Mouse (Mus musculus): ENCODE measurements around the gene Rfng. TPM values are rescaled to one million over a fixed set of nuclear protein-coding genes. Genes with fewer than 3 reads are reported as not detected.
A peak's percentile ranks its signal among the peaks of the same experiment; 100 is the strongest.
"Not testable (repeated sequence)": the region's sequence is repeated elsewhere in the genome, so short reads cannot be mapped to it uniquely, and the experiment has no call there.

The Rfng gene
- total RNA-seq, 2 experiments from 2014 or later: 66.1 to 68.6 TPM

DNA sequence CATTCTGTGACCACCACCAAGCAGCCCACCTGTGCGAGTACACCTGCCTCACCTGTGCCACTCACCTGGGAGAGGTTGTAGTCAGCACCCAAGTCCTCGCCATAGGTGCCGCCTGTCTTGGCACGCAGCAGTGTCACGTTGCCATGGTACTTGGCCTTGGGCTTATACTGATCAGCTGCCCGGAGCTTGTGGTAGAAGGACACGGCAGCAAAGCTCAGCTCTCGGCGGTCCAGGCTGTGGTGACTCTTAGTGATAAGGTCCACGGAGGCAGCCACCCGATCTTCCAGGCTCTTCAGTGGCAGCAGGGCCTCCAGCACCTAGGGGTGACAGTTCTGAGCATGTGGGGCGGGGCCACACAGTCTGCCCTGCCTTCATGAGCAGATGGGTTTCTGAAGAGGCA is 24.0 kb upstream of the Rfng start:
- no peak for DNase-seq

DNA sequence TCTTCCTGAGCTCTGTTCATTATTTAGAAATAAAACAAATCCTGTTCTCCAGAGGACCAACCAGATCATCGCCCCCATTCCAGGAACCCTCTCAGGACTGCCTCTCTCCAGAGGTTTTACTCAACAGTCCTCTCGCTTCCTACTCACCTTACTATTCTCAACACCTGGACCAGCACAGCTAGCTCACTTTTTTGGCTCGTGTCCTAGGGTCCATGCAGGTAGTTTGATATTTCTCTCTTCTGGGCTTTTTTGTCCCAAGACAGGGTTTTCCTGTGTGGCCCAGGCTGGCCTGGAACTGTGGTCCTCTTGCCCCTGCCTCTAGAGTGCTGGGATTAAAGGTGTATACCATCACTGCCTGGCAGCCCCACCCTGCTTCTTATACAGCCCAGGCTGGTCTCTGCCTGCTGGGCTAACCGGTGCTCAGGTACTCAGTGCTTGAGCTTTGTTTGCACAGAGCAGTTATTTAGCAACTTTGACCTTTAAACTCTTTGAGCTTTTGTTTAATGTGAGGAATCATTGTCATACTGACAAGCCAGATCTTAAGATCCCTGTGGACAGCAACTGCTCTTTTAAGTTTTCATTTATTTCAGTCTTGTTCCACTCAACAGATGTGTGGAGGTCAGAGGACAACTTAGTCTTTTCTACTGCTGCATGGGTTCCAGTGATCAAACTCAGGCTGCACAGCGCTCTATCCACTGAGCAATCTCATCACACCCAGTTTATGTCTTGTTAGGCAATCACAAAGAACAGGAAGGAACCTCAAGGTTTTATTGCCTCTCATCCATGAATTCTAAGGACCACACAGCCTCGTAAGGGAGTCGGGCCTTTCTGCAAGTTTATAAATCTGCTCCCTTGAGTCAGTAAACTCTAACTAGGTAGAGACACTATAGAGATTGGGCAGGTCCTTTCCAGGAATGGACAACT is 21.6 kb upstream of the Rfng start:
- no peak for DNase-seq

GRCm38 (mm10) chr11:120804769-120805168 is 20.8 kb upstream of the Rfng start:
- DNase-seq: no peak

DNA sequence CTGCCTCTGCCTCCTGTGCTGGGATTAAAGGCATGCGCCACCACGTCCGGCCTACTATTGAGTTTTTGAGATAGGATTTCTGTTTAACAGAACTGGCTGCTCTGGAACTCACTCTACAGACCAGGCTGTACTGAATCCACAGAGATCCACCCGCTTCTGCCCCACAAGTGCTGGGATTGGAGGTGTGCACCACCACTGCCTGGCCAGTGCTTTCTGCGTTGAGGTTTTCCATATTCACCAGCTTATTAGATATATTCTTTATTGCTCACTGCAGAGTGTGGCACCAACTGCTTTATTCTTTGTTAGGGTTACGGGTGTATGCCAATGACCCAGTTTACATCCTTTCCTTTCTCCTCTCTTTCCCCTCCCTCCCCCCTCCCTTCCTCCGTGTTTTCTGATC is 20.3 kb upstream of the Rfng start:
- no peak for DNase-seq

DNA sequence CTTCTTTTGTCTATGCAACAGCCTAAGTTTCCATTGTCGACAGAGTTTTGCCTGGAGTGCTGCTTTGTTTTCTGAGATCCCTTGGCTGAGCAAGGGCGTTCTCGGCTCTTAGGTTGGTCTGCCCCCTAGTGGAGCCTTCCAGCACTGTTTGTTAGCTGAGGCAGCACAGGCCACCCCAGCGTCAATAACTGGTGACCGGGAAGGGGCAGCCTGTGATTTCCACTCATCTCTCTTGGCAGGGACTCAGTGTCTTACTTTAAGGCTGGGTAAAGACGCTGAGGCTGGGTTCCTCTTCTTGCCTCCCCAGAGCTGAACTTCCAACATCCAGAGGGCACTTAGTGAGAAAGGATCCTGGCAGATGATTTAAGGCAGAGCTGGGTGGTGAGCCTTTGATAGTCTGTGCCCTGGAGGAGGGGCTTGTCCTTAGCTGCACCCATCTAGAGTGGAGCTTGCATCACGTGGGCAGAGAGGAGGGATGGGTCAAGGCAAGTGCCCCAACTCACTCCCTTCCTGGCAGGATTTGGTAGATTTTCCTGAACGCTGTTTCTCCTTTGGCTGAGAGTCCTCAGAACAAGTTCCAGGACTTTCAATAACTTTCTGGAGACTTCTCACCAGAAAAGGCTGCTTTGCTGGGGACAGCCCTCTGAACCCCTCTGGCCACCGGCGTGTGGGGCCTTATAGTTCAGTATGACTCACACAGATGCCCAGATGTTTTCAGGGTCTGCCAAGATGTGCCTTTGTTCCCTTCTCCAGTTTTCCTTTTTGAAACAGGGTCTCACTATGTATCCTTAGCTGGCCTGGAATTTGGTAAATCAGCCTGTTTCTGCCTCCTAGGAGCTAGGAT is 16.3 kb upstream of the Rfng start:
- DNase-seq: peak; percentile 82 to 84

GRCm38 (mm10) chr11:120799316-120799890 is 15.4 kb upstream of the Rfng start:
- DNase-seq: no peak

GRCm38 (mm10) chr11:120798244-120798643 is 14.2 kb upstream of the Rfng start:
- no peak for DNase-seq

GRCm38 (mm10) chr11:120796614-120796946 is 12.6 kb upstream of the Rfng start:
- no peak for DNase-seq

- peak; percentile 97 to 98 for DNase-seq
Measured at GRCm38 (mm10) chr11:120795756-120796613, 12.0 kb upstream of the Rfng start, which contains the start of gene Dus1l. TSS of gene Dus1l (minus strand) at chr11:120796403.

- DNase-seq: no peak
Measured at GRCm38 (mm10) chr11:120792652-120793051, 8.6 kb upstream of the Rfng start.

DNA sequence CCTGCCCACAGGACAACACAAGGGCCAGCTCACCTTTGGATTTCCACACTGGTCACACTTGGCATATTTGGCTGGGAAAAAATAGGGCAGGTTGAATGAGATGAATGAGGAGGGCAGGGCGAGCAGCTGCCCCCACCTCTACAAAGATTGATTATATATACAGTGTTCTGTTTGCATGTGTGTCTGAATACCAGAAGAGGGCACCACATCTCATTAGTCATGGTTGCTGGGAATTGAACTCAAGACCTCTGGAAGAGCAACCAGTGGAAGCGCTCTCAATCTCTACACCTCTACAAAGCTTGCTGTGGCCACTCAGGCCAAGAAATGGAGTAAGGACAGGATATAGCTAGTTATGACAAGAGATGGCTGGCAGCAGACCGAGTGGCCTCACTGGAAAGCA is 5.8 kb upstream of the Rfng start:
- DNase-seq: no peak

- DNase-seq: no peak
Measured at GRCm38 (mm10) chr11:120789355-120789754, 5.3 kb upstream of the Rfng start.

DNA sequence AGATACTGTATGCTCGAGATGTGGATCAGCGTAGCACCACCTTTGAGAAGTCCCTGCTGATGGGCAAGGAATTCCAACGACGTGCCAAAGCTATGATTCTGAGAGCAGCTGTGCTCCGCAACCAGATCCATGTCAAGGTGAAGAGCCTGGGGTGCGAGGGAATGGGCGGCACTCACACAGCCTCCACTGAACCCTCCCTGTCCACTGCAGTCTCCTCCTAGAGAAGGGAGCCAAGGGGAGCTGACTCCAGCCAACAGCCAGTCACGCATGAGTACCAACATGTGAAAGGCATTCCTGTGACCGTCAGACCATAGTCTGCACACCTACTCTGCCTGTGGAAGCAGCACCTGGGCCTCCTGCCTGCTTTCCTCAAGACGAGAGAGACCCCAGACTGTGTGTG is 4.5 kb upstream of the Rfng start:
- DNase-seq: not testable (repeated sequence)

DNA sequence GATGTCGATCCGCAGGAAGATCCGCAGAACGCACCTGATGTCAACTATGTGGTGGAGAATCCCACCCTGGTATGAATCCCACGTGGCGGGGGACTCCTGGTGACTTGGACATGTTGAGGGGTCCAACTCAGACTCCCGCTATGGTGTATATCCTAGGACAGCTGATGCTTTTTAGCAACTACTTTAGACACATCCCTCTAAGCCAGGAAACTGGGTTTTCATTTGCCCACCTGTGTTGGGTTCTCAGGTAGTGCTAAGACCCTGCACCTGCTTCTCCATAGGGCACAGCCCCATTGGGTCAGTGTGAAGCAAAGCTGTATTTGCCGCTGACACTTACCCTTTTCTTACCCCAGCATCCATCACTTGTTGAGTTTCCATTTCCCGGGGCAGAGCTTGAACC is 1.1 kb upstream of the Rfng start:
- no peak for DNase-seq

GRCm38 (mm10) chr11:120783426-120784063 is 462 bp downstream of the Rfng start:
- DNase-seq: no peak

DNA sequence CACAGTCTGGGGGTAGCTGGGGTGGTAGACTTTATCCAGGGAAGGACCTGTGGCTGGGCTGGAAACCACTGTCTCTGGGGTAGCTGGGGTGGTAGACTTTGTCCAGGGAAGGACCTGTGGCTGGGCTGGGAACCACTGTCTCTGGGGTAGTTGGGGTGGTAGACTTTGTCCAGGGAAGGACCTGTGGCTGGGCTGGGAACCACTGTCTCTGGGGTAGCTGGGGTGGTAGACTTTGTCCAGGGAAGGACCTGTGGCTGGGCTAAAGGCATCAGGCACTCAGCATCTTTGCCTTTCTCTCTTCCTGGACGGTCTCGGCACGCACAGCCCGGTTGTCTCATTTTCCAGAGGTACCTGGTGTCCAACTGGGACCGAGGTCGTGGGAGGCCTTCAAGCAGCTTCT is 2.6 kb downstream of the Rfng start:
- DNase-seq: not testable (repeated sequence)

DNA sequence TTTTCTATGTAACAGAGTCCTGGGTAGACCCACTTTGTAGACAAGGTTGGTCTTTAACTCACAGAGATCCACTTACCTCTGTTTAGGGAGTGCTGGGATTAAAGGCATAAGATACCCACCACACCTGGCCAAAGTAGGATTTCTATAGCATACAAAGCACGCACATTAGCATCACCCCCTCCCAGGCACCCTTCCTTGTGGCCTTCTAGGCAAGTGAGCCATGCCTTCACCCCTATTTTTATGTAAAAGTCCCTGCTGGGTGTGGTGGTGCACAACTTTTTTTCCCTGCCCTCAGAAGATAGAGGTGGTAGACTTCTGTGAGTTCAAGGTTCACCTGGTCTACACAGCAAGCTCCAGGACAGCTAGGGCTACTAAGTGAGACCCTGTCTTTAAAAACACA is 4.1 kb downstream of the Rfng start:
- no peak for DNase-seq

GRCm38 (mm10) chr11:120777123-120777522 is 6.9 kb downstream of the Rfng start:
- DNase-seq: no peak

DNA sequence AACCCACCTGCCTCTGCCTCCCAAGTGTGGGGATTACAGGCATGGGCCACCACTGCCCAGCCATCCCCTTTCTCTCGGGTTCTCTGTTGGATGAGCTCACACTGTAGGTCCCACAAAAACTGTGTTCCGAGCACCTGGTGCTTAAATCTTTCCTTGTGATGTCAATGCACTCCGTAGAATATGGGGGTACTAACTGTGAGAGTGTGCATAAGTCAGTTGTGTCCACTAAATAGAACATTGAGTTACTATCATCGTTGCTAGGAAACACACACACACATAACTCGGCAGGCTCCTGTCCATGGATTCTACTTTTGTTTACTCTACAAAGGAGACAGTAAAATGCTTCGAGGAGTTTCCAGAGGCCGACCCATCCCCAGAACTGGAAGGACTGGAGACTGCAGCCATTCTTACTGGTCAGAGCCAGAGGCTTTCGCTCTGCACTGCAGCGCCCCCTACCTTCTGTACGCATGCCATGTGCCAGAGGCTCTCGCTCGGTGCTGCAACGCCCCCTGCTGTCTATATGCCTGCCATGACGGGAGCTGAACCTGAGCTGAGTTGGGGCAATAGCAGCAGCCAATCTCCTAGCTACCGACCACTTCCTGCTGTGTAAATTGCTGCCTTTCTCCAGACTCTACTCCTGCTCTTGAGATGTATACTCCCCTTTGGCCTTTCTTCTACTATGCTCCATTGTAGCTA is 8.1 kb downstream of the Rfng start:
- peak; percentile 93 to 94 for DNase-seq

- DNase-seq: no peak
Measured at GRCm38 (mm10) chr11:120773463-120774190, 10.4 kb downstream of the Rfng start.
